Mouse (Mus musculus) heart, postnatal 14 days (tissue): ENCODE measurements around the gene Gm20388. TPM values are rescaled to one million over a fixed set of nuclear protein-coding genes. Genes with fewer than 3 reads are reported as not detected.
A peak's percentile ranks its signal among the peaks of the same experiment; 100 is the strongest.

Experiments
- DNase-seq, 2 experiments: peaks; one replicate each; pipeline ENCODE4 v3.0.0; 2021 to 2022
- intact Hi-C: fragments of 180-260 bp; cut with DNase I; formaldehyde crosslinking; loops from one replicate; pipeline ENCODE4 v1.15.1; 2025
- total RNA-seq, 2 experiments: library from RNA; stranded (reverse); gene quantifications; 2 replicates each; pipeline ENCODE4 v1.2.3; 2021

Gene Gm20388
- total RNA-seq, 2 experiments from 2014 or later, result 0.24 TPM; not detected in 1

- no peak for DNase-seq
Observed at GRCm38 (mm10) chr8:120335262-120336086, 424.8 kb downstream of the Gm20388 start.

GRCm38 (mm10) chr8:120336087-120336380 is 425.4 kb downstream of the Gm20388 start:
- DNase-seq, result no peak
- intact Hi-C loops, result no loop called here

More at GRCm38 (mm10) chr8:120335262-120336086, 424.8 kb downstream of the Gm20388 start:
- intact Hi-C loops, result no loop called here

- DNase-seq, result no peak
- intact Hi-C loops, result no loop called here
Observed at GRCm38 (mm10) chr8:120336909-120337555, 426.4 kb downstream of the Gm20388 start.

- DNase-seq, result no peak
- intact Hi-C loops, result no loop called here
Observed at GRCm38 (mm10) chr8:120337627-120338026, 427.0 kb downstream of the Gm20388 start.

- no peak for DNase-seq
- intact Hi-C loops, result no loop called here
Observed at GRCm38 (mm10) chr8:120338678-120339077, 428.0 kb downstream of the Gm20388 start.

- intact Hi-C loops, result no loop called here
- peak; percentile 46 to 60 for DNase-seq
Observed at GRCm38 (mm10) chr8:120339743-120340142, 429.1 kb downstream of the Gm20388 start.

- no peak for DNase-seq
- intact Hi-C loops, result no loop called here
Observed at GRCm38 (mm10) chr8:120341124-120341523, 430.5 kb downstream of the Gm20388 start.

- intact Hi-C loops, result no loop called here
- DNase-seq, result no peak
Observed at GRCm38 (mm10) chr8:120342847-120343548, 432.4 kb downstream of the Gm20388 start.

- intact Hi-C loops, result no loop called here
- DNase-seq, result no peak
Observed at GRCm38 (mm10) chr8:120343582-120343981, 432.9 kb downstream of the Gm20388 start.

- intact Hi-C loops, result no loop called here
- no peak for DNase-seq
Observed at GRCm38 (mm10) chr8:120344166-120344565, 433.5 kb downstream of the Gm20388 start.

- no peak for DNase-seq
- intact Hi-C loops, result no loop called here
Observed at GRCm38 (mm10) chr8:120344583-120344982, 433.9 kb downstream of the Gm20388 start.

GRCm38 (mm10) chr8:120347734-120348341 is 437.2 kb downstream of the Gm20388 start:
- no peak for DNase-seq
- intact Hi-C loops, result no loop called here

GRCm38 (mm10) chr8:120348922-120349321 is 438.3 kb downstream of the Gm20388 start:
- DNase-seq, result no peak
- intact Hi-C loops, result no loop called here

- no peak for DNase-seq
- intact Hi-C loops, result no loop called here
Observed at GRCm38 (mm10) chr8:120351332-120352071, 440.9 kb downstream of the Gm20388 start.

- no peak for DNase-seq
- intact Hi-C loops, result no loop called here
Observed at GRCm38 (mm10) chr8:120352096-120352495, 441.5 kb downstream of the Gm20388 start.

GRCm38 (mm10) chr8:120356067-120356466 is 445.4 kb downstream of the Gm20388 start:
- DNase-seq, result no peak
- intact Hi-C loops, result no loop called here

- DNase-seq, result no peak
- intact Hi-C loops, result no loop called here
Observed at GRCm38 (mm10) chr8:120357504-120357903, 446.9 kb downstream of the Gm20388 start.

GRCm38 (mm10) chr8:120361301-120361700 is 450.7 kb downstream of the Gm20388 start:
- DNase-seq, result peak; percentile 49 to 53
- intact Hi-C loops, result no loop called here

- peak; percentile 64 to 76 for DNase-seq
- intact Hi-C loops, result no loop called here
Observed at GRCm38 (mm10) chr8:120363552-120364071, 453.0 kb downstream of the Gm20388 start.
